Mouse (Mus musculus): ENCODE results near the gene Zfp217. TPM values are rescaled to one million over a fixed set of nuclear protein-coding genes. Genes with fewer than 3 reads are reported as not detected.
"Not testable (repeated sequence)": the region's sequence is repeated elsewhere in the genome, so short reads cannot be mapped to it uniquely, and the experiment has no call there.

Zfp217 gene
- polyA plus RNA-seq, 1 experiment from 2014 or later, result 4.5 TPM

- H3K36me3 ChIP-seq; H3K9me3 ChIP-seq; H3K4me3 ChIP-seq; H3K27me3 ChIP-seq; ATAC-seq (ENCODE audit: insufficient number of reproducible peaks, insufficient read depth, low FRiP score, low TSS enrichment); H3K4me2 ChIP-seq (replicated peaks); H3K27ac ChIP-seq; H3K9ac ChIP-seq: not testable (repeated sequence)
- H3K4me1 ChIP-seq, result peaks cover 18% of the 10 kb centered on the region
- WGBS, result 96% methylated on average over 3 of the region's 3 CpGs
Observed at GRCm38 (mm10) chr2:170180769-170181168, 32.9 kb upstream of the Zfp217 start.

GRCm38 (mm10) chr2:170179317-170179716 is 31.4 kb upstream of the Zfp217 start:
- Histone ChIP-seq H3K27me3 (no peaks in the 10 kb centered on the region), H3K4me1 (peaks cover 24% of the 10 kb centered on the region), H3K36me3 (no peaks in the 10 kb centered on the region), H3K9me3 (no peaks in the 10 kb centered on the region), H3K4me2 (replicated peaks) (no peak overlapping the region), H3K9ac (no peak overlapping the region), H3K4me3 (no peak overlapping the region), H3K27ac (no peak overlapping the region)
- ATAC-seq (ENCODE audit: insufficient number of reproducible peaks, insufficient read depth, low FRiP score, low TSS enrichment), result no peak
- 87% methylated on average over 5 of the region's 5 CpGs for WGBS

- WGBS, result 26% methylated on average over 8 of the region's 8 CpGs
- Histone ChIP-seq H3K4me2 (replicated peaks) (0 out of 2 replicates have a peak overlapping the region, but pooled peaks have one; percentile 21), H3K9me3 (no peaks in the 10 kb centered on the region), H3K9ac (no peak overlapping the region), H3K4me3 (no peak overlapping the region), H3K27ac (no peak overlapping the region), H3K27me3 (no peaks in the 10 kb centered on the region), H3K36me3 (no peaks in the 10 kb centered on the region), H3K4me1 (peaks cover 32% of the 10 kb centered on the region)
- ATAC-seq (ENCODE audit: insufficient number of reproducible peaks, insufficient read depth, low FRiP score, low TSS enrichment), result no peak
Observed at GRCm38 (mm10) chr2:170177323-170177722, 29.4 kb upstream of the Zfp217 start.

- Histone ChIP-seq H3K9ac (no peak overlapping the region), H3K4me3 (no peak overlapping the region), H3K4me2 (replicated peaks) (no peak overlapping the region; the same call in 1 of the 2 replicates), H3K36me3 (no peaks in the 10 kb centered on the region), H3K4me1 (peaks cover 32% of the 10 kb centered on the region), H3K27me3 (no peaks in the 10 kb centered on the region), H3K27ac (no peak overlapping the region), H3K9me3 (no peaks in the 10 kb centered on the region)
- no peak for ATAC-seq (ENCODE audit: insufficient number of reproducible peaks, insufficient read depth, low FRiP score, low TSS enrichment)
- WGBS, result 18% methylated on average over 6 of the region's 8 CpGs
Observed at GRCm38 (mm10) chr2:170176284-170176926, 28.5 kb upstream of the Zfp217 start.

DNA sequence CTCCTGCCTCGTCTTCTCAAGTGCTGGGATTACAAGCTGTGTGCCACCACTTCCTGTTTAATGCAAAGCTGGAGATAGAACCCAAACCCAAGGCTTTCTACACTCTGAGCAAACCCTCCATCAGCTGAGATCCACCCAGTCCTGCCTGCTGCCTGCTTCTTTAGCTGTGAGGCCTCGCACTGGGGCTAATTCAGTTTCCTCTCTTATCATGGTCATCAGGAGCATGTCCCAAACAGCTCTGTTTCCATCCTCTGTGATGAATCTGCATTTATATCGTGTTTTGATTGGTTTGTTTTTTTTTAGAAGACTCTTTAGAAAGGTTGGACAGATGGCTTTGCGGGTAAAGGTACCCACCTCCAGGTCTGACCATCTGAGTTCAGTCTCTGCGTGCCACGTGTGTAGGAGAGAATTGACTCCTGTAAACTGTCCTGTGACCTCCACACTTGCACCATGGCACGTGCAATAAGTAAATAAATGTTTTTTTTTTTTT is 27.8 kb upstream of the Zfp217 start:
- Histone ChIP-seq H3K4me1 (peaks cover 32% of the 10 kb centered on the region), H3K4me2 (replicated peaks) (no peak overlapping the region), H3K27me3 (no peaks in the 10 kb centered on the region), H3K27ac (no peak overlapping the region), H3K9me3 (no peaks in the 10 kb centered on the region), H3K36me3 (no peaks in the 10 kb centered on the region), H3K4me3 (no peak overlapping the region), H3K9ac (no peak overlapping the region; the same call in 1 of the 2 replicates)
- 58% methylated on average over 7 of the region's 7 CpGs for WGBS
- no peak for ATAC-seq (ENCODE audit: insufficient number of reproducible peaks, insufficient read depth, low FRiP score, low TSS enrichment)

GRCm38 (mm10) chr2:170175190-170175589 is 27.3 kb upstream of the Zfp217 start:
- no peak for ATAC-seq (ENCODE audit: insufficient number of reproducible peaks, insufficient read depth, low FRiP score, low TSS enrichment)
- Histone ChIP-seq H3K36me3 (no peaks in the 10 kb centered on the region), H3K9ac (no peak overlapping the region; the same call in 1 of the 2 replicates), H3K4me1 (peaks cover 32% of the 10 kb centered on the region), H3K4me2 (replicated peaks) (no peak overlapping the region), H3K9me3 (no peaks in the 10 kb centered on the region), H3K4me3 (no peak overlapping the region), H3K27ac (no peak overlapping the region), H3K27me3 (no peaks in the 10 kb centered on the region)
- WGBS, result 76% methylated on average over 3 of the region's 3 CpGs

- Histone ChIP-seq H3K9ac (no peak overlapping the region), H3K27ac (no peak overlapping the region), H3K9me3 (no peaks in the 10 kb centered on the region), H3K27me3 (no peaks in the 10 kb centered on the region), H3K4me1 (peaks cover 6% of the 10 kb centered on the region; the same call in 1 of the 2 replicates), H3K36me3 (no peaks in the 10 kb centered on the region), H3K4me3 (no peak overlapping the region), H3K4me2 (replicated peaks) (no peak overlapping the region)
- ATAC-seq (ENCODE audit: insufficient number of reproducible peaks, insufficient read depth, low FRiP score, low TSS enrichment), result no peak
Observed at GRCm38 (mm10) chr2:170169062-170169461, 21.2 kb upstream of the Zfp217 start.

DNA sequence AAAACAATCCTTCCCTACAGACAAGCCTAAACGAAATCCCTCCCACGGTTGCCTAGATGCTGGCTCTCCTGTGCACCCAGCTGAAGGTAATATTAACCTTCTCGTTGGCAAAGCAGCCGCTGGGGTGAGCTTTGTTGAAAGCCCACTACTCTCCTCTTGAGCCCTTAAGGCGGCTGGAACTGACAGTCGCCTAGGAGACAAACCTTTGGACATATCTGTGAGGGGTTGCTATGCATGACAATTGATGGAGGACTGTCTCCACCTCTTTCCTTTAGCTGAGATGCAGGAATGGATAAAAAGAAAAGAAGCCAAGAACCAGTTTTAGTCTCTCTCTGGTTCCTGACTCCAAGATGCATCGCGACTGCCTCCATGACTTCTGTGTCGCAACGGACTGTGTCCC is 17.7 kb upstream of the Zfp217 start:
- no peaks in the 10 kb centered on the region for H3K36me3 ChIP-seq
- ATAC-seq (ENCODE audit: insufficient number of reproducible peaks, insufficient read depth, low FRiP score, low TSS enrichment), result no peak
- 75% methylated on average over 10 of the region's 10 CpGs for WGBS
- no peak overlapping the region for H3K4me3 ChIP-seq
- H3K4me1 ChIP-seq, result no peaks in the 10 kb centered on the region
- H3K27me3 ChIP-seq, result no peaks in the 10 kb centered on the region
- no peak overlapping the region for H3K27ac ChIP-seq
- no peaks in the 10 kb centered on the region for H3K9me3 ChIP-seq
- no peak overlapping the region for H3K4me2 ChIP-seq (replicated peaks)
- no peak overlapping the region for H3K9ac ChIP-seq

DNA sequence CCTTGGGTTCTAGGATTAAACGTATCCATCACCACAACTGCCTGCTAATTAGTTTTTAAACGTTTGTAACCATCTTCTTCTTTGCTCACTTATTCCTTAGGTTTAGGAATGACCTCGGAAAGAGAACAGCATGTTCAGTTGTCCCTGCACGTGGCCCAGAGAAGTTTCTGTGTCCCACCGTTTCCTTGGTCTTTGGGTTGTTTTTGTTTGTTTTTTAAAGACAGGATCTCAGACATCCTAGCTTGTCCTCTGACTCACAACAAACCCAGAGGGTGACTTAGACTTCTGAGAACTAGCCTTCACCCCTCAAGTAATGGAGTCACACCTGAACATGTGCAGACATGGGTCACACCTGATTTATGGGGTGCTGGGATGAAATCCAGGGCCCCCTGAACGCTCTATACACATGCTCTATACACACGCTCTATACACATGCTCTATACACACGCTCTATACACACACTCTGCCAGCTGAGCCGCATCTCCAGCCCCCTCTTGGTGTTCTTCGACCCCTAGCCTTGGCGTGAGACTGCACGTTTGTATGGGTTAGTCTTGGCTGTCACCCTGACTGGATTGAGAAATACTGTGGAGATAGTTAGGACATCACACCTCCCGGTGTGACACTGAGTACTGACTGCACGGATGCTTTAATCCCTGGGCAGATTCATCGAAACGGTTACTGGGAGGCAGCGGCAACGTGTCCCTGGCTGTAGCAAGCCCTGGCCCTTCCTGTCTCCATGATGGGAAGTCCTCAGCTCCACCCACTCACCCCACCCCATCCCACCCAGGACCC is 16.0 kb upstream of the Zfp217 start:
- Histone ChIP-seq H3K4me3 (no peak overlapping the region), H3K9ac (no peak overlapping the region), H3K4me1 (peaks cover 6% of the 10 kb centered on the region; the same call in 1 of the 2 replicates), H3K27ac (no peak overlapping the region), H3K4me2 (replicated peaks) (no peak overlapping the region), H3K36me3 (no peaks in the 10 kb centered on the region), H3K27me3 (no peaks in the 10 kb centered on the region), H3K9me3 (no peaks in the 10 kb centered on the region)
- ATAC-seq (ENCODE audit: insufficient number of reproducible peaks, insufficient read depth, low FRiP score, low TSS enrichment), result no peak
- 86% methylated on average over 18 of the region's 18 CpGs for WGBS

DNA sequence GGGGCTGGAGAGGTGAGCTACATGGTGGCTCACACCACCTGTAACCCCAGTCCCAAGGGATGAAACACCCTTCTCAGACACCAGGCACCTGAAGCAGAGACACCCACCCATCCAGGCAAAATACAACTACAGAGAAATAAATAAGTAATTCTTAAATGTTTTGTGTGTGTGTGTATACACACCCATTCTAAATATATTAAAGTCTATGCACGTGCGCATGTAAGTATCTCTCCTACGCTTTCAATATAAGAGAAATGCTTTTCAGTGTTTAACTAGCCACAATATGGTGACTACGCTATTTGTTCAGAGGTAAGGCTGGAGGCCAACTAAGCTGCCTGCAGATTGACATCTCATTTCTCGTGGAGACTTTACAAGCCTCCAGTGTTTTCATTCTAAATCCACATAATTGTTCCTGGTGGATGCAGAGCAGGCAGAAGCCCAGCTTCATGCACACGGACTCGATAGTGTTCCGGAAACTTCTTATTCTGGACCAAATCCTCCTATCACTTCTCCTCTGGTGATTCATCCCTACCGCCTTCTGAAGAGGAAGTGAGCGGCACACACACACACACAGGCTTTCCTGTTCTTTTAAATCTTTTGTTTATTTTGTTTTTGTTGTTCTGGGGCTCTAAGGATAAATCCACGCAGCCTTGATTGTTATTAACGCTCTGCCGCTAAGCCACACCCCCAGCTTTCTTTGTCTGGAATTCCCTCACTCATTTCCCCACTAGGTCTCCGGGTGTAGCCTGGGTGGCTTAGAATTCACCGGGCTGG is 12.1 kb upstream of the Zfp217 start:
- whole genome bisulfite sequencing, result 50% methylated on average over 15 of the region's 15 CpGs
- Histone ChIP-seq H3K9ac (no peak overlapping the region), H3K4me1 (peaks cover 9% of the 10 kb centered on the region; the same call in 1 of the 2 replicates), H3K27me3 (no peaks in the 10 kb centered on the region), H3K4me3 (no peak overlapping the region), H3K27ac (no peak overlapping the region), H3K9me3 (no peaks in the 10 kb centered on the region), H3K36me3 (no peaks in the 10 kb centered on the region), H3K4me2 (replicated peaks) (0 out of 2 replicates have a peak overlapping the region, but pooled peaks have one; percentile 7)
- ATAC-seq (ENCODE audit: insufficient number of reproducible peaks, insufficient read depth, low FRiP score, low TSS enrichment), result no peak

DNA sequence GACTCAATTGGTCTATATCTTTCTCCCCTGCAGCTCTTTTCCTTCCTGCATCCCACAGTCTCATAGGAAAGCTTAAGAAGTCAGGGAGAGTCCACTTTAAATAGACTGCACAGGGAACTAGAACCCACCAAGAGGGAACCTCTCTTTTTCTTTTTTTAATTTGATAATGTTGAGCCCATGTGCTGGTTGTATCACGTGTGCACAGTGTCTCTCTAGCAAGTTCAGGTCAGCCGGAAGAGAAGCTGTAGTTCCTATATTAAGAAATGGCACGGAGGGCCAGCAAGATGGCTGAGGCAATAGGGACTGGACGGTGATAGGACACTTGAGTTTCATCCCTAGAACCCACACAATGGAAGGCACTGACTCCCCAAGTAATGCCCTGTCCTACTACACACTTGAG is 11.1 kb upstream of the Zfp217 start:
- no peaks in the 10 kb centered on the region for H3K27me3 ChIP-seq
- no peak overlapping the region for H3K9ac ChIP-seq
- WGBS, result 85% methylated on average over 4 of the region's 4 CpGs
- H3K4me2 ChIP-seq (replicated peaks), result no peak overlapping the region
- H3K27ac ChIP-seq, result no peak overlapping the region
- no peak overlapping the region for H3K4me3 ChIP-seq
- no peaks in the 10 kb centered on the region for H3K9me3 ChIP-seq
- H3K4me1 ChIP-seq, result peaks cover 13% of the 10 kb centered on the region; the same call in 1 of the 2 replicates
- H3K36me3 ChIP-seq, result no peaks in the 10 kb centered on the region
- ATAC-seq (ENCODE audit: insufficient number of reproducible peaks, insufficient read depth, low FRiP score, low TSS enrichment), result no peak
